Mouse (Mus musculus) adrenal gland, adult 18-20 months (tissue): ENCODE measurements at regions not wholly inside any gene's neighbourhood (a gene's known extent, or its start where the extent isn't known, plus 50 kb on each side); places are given as distances from the start of the nearest gene placed in this dataset.

ENCODE experiments used
- DNase-seq, 2 experiments: peaks; one replicate each; pipeline ENCODE4 v3.0.0; 2021 to 2022; ENCODE audit warnings: low spot score in 2 of 2

DNA sequence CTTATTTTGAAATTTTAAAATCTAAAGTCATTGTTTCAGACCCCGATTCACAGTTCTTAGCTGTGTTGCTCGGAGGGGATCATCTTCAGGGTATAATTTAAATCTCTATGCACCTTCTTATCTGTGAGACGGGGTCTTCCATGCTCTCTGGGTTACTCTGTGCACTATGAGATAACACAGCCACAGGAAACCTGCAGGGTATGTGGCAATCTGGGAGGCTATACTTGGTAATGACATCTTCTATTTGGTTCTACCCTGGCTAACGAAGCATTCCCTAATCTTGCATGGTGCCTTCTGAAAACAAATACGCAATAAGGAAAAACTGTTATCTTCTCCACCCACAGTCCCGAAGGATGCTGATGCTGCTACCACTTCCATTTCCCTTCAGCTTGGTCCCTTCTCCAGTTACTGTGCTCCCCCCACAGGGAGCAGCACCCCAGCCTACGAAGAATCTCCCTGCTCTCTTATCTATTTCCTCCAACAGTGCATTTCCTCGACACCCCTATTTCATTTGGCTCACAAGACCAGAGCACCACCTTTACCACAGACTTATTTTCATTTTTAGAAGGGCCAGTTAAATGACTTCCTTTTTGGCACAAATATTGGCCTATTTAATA is 378.2 kb downstream of the Gm9195 start:
- DNase-seq, result no peak

DNA sequence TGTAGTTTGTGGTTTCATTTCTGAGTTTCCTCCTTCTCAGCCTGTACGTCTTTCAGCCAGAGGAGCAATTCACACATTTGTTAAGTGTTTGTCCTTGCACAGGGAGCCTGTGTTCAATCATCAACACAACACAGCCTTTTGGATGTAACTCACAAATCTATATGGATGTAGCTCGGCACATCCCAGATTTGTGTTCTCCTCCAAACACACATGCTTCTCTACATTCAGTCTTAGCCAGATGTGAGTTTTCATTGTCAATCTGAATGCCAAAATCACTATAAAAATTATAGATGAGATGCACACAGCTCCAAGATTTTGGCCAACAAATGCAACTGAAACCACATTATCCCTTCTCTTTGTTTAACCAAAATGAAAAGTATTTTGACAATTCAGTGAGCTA is 380.9 kb downstream of the Gm9195 start:
- no peak for DNase-seq

DNA sequence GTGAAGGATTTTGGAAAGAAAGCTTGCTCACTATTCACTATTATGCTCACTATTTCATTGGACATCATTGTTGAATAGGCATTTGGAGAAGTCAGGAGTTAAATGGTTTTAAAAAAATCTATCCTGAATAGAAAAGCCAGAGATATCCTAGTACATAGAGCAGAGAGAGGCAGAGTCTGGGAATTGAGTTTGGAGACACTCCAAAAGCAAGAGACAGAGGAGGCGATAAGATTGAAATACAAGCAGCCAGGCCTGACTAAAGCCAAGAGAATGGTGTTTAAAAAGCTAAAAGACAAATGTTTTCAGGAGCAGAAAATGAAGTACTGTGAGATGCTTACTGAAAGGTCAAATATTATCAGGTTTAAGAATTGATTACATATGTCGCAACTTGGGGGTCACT is 400.1 kb downstream of the Gm9195 start:
- DNase-seq, result no peak

DNA sequence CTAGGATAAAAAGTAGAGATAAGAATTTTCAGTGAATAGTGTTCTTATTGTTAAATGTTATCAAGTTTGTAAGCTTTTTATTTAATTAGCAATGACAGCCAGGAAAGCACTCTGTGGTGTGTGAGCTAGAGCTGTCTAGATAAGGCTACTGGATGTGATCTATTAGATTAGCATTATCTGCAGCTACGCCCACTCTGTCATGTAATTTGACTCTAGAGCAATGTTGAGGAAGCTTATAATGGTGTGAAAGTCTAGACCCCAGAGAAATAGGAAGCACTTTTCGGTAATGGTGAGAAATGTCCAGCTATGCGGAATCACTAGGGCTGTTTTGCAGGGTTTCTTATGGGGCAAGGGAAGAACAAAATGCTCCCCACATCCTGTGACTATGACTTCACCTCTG is 410.2 kb downstream of the Gm9195 start:
- DNase-seq, result no peak

DNA sequence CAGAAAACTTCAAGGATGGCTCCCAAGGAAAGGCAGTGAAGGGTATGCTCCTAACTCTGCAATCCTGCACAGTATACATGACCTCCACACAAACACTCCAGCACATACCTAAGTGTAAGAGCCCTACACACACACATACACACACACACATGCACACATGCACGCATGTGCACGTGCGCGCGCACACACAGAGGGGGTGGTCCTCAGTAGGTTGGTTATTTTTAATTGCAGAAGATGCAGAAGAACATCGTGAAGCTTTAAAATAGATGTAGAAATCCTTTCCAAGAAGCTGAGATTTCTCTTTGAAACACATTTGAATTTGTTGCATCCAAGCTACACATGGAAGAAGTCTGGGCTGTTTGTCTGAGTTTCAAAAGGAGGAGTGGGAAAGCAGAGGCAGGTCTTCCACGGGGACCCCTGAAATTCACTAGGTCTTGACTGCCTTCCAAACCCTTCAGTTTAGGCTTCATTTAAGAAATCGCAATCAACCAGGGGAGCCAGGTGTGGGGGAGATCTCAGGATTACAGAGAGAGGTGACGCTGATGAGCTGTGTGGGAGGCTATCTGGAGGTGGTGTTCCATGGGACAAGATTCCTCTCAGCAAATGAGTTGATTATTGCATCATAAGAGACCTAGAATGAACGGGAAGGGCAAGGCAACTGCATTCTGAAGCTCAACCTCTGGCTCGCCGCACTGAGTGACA is 427.4 kb downstream of the Gm9195 start:
- no peak for DNase-seq

DNA sequence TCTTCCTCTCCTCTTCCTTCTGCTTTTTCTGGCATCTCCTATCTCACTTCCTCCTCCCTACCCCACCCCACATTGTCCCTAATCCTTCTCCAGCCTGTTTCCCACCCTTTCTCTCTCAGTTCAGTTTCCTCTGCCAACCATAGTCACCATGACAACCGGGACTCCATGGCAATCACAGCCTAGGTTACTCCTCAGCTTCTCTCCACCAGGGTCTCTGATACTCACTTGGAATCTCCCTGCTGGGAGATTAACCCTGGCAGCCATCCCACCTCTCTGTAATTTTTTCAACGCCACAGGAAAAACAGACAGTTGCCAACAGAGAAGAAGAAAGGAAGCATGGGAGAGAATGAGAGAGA is 448.8 kb downstream of the Gm9195 start:
- no peak for DNase-seq

DNA sequence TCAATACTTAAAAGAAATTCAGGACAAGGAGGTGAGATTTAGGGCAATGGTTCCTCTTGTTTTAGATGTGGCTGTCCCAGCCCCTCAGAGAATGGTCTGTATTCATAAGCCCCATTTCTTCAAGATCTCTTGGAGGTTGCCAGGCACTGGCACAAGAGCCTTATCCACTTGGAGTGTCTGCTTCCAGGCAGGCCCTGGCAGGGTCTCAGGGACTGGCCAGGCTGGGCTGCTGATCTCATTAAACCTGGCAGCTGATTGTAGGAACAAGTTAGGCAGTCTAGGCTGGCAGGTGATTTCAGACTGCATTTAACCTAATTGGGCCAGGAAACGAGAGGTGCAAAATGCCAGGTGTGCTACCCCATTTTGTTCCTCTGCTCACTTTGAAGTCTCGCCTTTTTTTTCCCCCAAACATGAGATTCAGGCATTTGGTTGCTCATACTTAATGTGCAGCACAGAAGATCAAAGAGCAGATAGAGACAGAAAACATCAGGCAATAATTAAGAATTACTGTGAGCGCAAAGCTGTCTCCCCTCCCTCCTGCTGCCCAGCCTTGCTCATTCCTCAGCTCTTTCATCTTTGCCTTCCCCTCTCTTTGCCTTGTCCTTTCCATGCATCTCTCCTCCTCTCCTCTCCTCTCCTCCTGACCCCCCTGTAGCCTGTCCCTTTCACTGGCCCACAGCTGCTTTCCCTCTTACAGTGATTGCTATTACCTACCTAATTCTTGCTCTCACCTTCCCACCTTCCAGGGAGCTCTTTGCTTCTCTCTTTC is 449.3 kb downstream of the Gm9195 start:
- DNase-seq, result no peak

DNA sequence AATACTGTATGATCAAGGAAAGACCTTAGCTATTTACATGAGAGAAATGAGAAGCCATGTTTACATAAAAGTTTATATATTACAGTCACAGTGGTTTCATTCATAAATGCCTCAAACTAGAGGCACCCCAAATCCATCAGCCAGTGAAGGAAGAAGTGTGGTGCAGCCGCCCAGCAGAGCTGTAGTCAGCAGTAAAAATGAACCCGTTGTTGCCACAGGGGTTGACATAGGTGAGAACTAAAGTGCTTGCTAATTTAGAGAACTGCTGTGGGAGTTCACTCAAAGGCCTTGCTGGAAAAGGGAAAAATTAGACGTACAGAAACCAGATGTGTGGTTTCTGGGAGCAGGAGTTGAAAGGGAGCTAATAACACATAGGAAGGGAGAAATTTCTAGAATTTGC is 461.2 kb downstream of the Gm9195 start:
- DNase-seq, result no peak

DNA sequence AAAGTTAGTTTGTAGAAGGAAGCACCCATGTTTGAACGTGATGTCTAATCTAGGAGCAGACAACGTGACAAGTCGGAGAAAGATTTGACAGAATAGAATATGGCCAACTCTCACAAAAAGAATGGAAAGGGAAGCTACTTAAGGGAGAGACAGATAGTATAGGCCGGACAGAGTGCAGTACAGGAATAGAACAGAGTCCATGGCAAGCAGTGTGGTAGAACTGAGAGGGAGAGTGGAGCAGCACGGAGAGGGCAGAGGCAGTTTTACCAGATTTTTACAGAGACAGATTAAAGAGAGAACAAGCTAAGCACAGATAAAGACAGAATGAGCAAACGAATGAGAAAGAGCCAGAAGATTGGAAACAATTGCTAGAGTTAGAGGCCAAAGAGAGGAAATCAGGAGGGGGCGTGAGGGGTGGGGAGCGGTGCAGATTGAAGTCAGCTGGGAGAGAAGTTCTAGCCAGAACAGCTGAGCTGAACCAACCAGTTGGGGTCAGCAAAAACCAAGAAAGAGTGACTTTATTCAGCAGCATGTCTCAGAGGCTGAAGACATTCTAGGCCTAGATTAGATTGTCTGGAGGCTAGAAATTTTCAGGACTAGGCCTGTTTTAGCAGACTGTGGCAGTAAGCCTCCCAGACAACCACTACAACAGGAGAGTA is 464.1 kb downstream of the Gm9195 start:
- DNase-seq, result no peak

DNA sequence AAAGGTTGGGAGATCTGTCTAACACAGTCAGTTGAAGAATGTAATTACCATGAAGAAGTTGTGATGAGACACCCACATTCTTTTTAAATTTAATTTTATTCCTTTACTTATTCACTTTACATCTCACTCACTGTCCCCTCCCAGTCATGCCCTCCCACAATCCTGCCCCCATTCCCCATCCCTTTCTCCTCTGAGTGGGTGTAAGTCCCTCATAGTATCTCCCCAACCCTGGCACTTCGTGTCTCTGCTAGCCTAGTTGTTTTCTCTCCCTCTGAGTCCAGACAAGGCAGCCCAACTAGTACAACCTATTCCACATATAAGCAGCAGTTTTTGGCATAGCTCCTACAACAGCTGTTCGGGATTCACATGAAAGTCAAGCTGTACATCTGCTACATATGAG is 487.3 kb downstream of the Gm9195 start:
- no peak for DNase-seq

DNA sequence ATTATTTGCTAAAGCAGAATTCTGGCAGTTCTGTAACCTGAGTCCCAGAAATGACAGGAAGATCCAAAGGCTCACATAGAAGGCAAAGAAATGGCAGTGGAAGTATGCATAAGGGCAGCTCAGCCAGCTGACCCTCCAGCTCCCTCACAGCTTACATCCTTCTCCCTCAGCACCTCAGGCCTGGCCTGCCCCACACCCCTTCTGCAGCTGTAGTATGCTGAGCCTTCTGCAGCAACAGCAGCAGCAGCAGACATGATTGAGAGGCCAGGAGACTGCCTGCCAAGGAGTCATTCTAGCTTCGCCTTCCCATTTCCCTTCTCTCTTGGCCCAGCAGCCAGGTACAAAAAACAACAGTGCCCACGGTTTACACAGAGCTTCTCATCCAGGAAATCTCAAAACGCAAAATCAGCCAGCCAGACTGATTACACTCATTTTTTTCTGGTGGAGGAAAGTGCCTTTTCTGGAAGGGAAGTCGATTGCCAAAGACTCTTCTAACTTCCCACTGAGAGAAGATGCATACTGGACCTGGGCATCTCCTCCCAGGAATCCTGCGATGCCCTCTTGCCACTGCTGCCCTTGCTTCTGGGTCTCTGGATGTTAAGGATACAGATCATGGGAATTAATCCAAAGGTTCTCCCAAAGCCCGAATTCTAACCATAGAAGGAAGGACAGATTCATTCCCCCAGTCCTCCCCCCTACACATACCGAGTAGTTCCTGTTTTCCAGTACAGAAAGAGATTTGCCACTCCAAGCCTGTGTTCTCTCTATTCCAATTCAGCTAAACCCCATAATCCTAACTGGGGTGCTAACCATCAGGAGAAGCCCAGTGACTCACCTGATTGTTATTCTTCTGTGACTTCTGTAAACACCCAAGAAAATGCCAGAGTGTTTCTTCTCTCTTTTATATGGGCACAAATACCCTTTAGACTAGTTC is 489.2 kb downstream of the Gm9195 start:
- DNase-seq, result no peak

DNA sequence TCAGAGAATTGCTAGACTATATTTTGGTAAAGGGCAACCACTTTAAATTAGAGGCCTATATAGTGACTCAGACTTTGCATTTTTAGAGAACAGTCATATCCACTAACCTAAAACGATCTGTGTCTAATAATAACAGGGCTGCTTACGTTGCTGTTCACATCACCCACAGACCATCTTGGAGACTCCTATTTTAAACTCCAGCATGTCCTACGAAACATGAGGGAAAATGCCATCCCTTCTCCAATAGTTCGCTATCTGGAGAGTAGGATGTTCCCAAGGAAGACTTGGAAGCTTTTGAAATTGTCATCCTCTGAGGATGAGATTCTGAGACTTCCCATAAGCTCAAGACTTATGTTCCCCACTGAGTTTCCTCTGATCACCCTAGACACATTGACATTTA is 518.6 kb downstream of the Gm9195 start:
- DNase-seq, result no peak

DNA sequence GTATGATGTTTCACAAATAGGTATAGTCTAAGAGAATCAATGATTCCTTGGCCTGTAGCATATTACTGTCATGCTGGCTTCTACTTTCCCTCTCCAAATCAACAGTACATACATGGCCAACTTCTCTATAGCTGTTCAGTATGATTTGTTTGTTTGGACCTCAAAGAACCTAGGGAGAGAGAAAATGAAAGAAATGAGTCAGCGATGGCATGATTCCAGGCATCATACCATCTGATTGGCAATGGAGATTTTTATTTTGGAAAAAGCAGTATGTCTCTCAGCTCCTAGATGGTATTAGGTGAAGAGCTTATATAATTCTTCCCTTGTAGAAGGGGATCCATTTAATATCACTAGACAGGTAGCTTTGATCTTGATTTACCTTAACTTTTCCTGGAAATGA is 519.1 kb downstream of the Gm9195 start:
- DNase-seq, result no peak

DNA sequence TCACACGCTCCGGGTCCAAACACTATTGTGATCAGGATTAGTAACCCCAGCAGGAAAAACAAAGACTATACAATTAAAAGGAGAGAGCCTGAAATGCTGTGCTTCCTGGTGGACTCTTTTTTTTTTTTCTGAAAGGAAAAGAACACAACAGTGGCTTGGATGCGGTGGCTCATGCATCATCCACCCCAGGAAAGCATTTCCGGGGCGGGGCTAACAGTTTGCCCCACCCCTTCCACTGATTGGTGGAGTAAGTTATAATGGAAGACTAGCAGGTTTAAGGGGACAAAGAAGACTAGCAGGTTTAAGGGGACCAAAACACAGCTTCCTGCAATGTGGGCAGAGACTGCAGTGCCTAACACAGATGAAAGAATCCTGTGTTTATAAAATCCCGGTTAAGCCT is 524.0 kb downstream of the Gm9195 start:
- no peak for DNase-seq

DNA sequence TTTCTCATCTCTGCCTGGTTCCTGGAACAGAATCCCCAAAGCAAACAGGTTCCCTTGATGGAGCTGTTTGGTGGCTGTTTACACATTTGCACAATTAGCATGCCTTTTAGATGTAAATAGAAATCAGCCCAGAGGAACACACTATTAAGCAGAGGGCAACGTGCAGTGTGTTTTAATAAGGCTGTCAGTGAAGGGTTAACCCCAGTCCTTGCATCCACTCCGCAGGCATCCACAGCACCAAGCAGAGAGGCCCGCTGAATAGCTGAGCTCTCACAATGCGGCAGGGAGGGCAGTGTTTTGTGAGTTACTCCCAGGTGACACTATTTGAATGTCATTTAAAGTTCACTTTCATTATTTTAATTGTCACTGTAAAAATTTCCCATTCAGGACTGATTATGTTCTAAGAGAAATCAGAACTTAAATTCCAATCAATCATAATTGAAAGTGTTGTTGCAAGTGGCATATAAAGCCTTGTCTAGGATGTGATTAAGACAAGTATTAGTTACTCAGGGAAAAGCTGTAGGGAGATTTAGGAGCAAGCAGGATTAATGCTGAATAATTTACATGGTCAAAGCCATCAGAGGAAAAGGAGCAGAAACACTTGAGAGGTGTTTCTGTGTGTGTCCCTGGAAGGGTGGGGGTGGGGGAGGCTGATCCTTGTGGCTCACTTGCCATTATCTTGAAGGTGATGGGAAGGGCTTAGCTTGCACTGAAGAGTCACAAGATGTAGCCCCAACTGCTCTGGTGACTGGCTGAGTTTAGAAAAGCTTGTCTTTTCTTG is 528.1 kb downstream of the Gm9195 start:
- no peak for DNase-seq

DNA sequence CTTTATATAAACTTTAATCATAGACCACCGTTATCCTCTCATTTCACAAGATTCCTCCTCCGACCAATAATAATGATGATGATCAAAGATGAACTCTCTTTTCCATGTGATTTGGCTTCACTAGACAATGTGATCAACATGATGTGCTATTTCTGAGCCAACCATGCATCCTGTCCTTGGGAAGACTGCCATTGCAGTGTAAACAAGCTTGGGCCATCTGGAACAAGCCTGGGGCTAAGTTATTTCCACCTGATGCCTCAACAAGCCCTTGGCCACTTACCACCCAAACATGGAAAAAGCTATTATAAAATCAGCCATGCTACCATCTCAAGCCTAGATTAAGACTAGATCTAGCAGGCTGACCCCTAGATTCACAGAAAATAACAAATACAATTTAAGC is 542.9 kb downstream of the Gm9195 start:
- DNase-seq, result no peak

DNA sequence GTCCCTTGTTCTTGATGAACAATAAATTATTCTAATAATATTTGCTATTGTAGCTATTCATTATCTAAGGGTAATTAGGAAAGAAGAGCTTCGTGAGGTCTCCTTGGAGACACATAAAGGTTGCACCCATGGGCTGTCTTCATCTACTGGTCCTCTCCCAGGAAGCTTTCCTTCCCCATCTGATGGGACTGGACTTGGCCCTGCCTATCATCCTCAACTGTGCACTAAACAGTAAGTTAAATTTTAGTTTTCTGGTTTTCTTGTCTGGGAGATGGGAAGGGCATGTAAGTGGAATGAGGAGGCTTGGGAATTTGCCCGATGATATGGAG is 554.5 kb downstream of the Gm9195 start:
- DNase-seq, result no peak

DNA sequence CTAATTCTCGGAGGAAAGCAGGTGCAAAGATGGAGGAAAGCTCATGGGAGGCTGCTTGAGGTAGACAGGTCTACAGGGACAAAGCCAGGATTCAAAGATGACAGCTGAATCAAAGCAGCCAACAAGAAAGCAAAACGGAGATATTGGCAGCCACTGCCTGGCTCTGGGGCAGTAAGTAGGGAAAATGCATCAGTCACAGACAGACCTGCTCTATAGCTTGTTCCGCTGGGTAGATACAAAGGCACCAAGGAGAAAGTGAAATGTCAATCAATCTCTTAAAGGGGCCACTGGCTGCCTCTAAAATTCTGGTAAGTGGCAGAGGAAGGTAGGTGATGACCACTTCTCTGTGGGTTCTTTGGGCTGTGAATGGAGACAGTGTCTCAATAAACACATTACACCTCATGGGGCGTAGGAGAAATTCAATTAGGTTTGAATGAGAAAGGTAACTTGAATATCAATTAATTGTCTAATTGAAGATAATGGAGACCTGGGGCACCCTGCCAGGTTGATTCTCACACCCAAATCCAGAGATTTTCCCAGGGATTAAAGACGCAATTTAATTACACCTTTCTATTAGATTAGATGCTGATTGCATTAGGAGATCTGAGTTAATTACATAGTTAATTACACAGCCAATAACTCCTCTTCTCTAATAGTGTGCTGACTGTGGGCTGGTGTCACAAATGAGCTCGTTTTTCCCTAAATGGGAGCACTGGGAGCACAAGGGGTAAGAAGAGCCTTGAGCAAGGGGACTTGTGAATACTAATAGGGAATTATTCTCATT is 555.1 kb downstream of the Gm9195 start:
- no peak for DNase-seq

DNA sequence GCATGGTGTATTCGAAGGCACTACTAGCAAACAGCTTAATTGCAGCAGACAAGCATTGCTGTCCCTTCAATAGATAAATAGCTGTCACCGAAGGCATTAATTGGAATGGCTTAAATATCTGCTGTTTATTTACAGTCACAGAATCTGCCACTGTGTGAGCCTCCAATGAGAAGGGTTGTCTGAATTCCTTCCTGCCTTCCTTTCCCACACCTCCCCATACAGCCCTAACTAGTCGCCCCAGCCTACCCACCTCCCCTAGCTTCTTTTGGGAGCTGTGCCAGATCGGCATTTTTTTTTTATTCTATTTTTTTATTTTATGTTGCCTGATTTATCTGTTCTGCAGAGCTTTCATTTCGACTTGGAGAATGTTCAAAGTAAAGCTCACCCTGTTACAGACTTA is 575.7 kb downstream of the Gm9195 start:
- DNase-seq, result no peak

DNA sequence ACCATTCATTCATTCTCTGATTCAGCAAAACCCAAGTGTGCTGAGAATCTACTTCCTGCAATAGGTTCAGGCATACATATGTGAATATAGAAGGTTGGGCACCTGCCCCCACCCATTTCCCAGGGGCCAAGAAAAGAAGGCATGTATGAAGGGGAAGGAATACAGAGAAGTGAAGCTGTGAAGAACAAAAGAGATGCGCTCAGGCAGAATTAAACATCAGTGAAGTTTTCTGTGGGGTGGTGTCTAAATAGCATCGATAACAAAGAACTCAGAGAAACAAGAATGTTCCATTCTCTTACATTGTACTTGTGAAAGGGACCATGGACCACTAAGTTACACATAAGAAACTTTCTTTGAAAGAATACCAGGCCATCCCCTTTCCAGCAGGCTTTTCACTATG is 580.7 kb downstream of the Gm9195 start:
- DNase-seq, result no peak
